19 mouse cellular contexts compared by ENCODE assay signal in genomic region chr8:3679656-3680055, GRCm38 (mm10). TPM values are rescaled to one million over a fixed set of nuclear protein-coding genes. Genes with fewer than 3 reads are reported as not detected.
"Had no signal": no experiment of that assay in that cellular context is flagged by ENCODE, and none has a peak within 500 bp of the region (broad histone marks: within the 10 kb centered on the region; RNA-seq: fewer than 3 reads in every experiment).

No protein-coding gene starts in this region.

- DNase-seq: kidney, adult 9 months; kidney, postnatal 14 days; kidney, postnatal 4 days; layer of hippocampus, adult 9-11 months; liver, embryonic 13.5 days; lung, embryonic 14.5 days; lung, postnatal 36 days; retina, postnatal 1 day; right cerebral cortex, postnatal 25 days; spleen, adult 18-20 months; thymus, adult 2 months; thymus, postnatal 14 days; thymus, postnatal 4 days had no signal

RNA-seq across cellular contexts. Expression of gene Fcor, which starts 7.5 kb away (rescaled TPM):
- total RNA-seq: neutrophil, adult 5-6 weeks had no signal

RNA-seq across cellular contexts. Expression of gene Mcemp1, which starts 14.1 kb away (rescaled TPM):
- total RNA-seq: layer of hippocampus, adult 2 months; layer of hippocampus, postnatal 25 days had no signal

RNA-seq across cellular contexts. Expression of gene Fcer2a, which starts 14.3 kb away (rescaled TPM):
- total RNA-seq: layer of hippocampus, adult 2 months; layer of hippocampus, postnatal 25 days; left cerebral cortex, adult 18-20 months; left cerebral cortex, postnatal 36 days had no signal

RNA-seq across cellular contexts. Expression of gene Retn, which starts 24.1 kb away (rescaled TPM):
- total RNA-seq: monocyte, adult 5-6 weeks had no signal
